Mouse (Mus musculus) limb, embryonic 14.5 days (tissue): Measurements from ENCODE around the gene Rxra. TPM values are rescaled to one million over a fixed set of nuclear protein-coding genes. Genes with fewer than 3 reads are reported as not detected.

Source experiments
- ATAC-seq: fragments of 200-750 bp; cut with Nextera tagmentation; 2 replicates; pipeline ENCODE4 v1.8.0; 2017; ENCODE audit warnings: low read depth, moderate number of reproducible peaks, moderate TSS enrichment; ENCODE audit not compliant: low FRiP score
- DNase-seq: peaks from one replicate; pipeline ENCODE4 v3.0.0-alpha.2; 2015; ENCODE audit warnings: low spot score
- H3K27ac ChIP-seq: fragments of 300-500 bp; sonication (generic); replicated peaks from 2 replicates; pipeline ENCODE4 v1.5.1; 2014; ENCODE audit warnings: low read depth, mild to moderate bottlenecking, low read length, moderate library complexity, mixed read lengths
- H3K27me3 ChIP-seq: fragments of 300-500 bp; sonication (generic); 2 replicates; pipeline ENCODE4 v1.6.1; 2014; ENCODE audit warnings: low read length, mixed read lengths; ENCODE audit not compliant: control insufficient read depth, insufficient read depth
- H3K36me3 ChIP-seq: fragments of 300-500 bp; sonication (generic); 2 replicates; pipeline ENCODE4 v1.6.1; 2014; ENCODE audit warnings: mild to moderate bottlenecking, low read length, moderate library complexity, mixed read lengths; ENCODE audit not compliant: control insufficient read depth, insufficient read depth
- H3K4me1 ChIP-seq: fragments of 300-500 bp; sonication (generic); 2 replicates; pipeline ENCODE4 v1.6.1; 2014; ENCODE audit warnings: antibody characterized with exemption, low read length, mixed read lengths; ENCODE audit not compliant: control insufficient read depth, insufficient read depth
- H3K4me2 ChIP-seq: fragments of 300-500 bp; sonication (generic); replicated peaks from 2 replicates; pipeline ENCODE4 v1.6.1; 2014; ENCODE audit warnings: low read depth, mild to moderate bottlenecking, low read length, moderate library complexity; ENCODE audit not compliant: severe bottlenecking
- H3K4me3 ChIP-seq: fragments of 300-500 bp; sonication (generic); replicated peaks from 2 replicates; pipeline ENCODE4 v1.5.1; 2014; ENCODE audit warnings: low read length
- H3K9ac ChIP-seq: fragments of 300-500 bp; sonication (generic); 2 replicates; pipeline ENCODE4 v1.6.1; 2014; ENCODE audit warnings: mild to moderate bottlenecking, low read depth, low read length, moderate library complexity; ENCODE audit not compliant: severe bottlenecking
- H3K9me3 ChIP-seq: fragments of 300-500 bp; sonication (generic); 2 replicates; pipeline ENCODE4 v1.6.1; 2016; ENCODE audit warnings: low read length; ENCODE audit not compliant: control insufficient read depth
- POLR2A ChIP-seq: fragments of 200-500 bp; IDR thresholded peaks from 2 replicates; pipeline ENCODE4 v1.8.0; 2012; ENCODE audit warnings: inconsistent platforms, mild to moderate bottlenecking, moderate library complexity, borderline replicate concordance; ENCODE audit not compliant: insufficient read depth, insufficient read length; ENCODE audit errors: extremely low read depth
- whole genome bisulfite sequencing: fragments of 180-500 bp; shearing (Covaris S2); extraction: QIAGEN DNeasy Blood & Tissue Kit; methylation state at CpG from one replicate; pipeline ENCODE4 v1.1.7; 2014; 5-methylcytosine and 5-hydroxymethylcytosine counted together
- polyA plus RNA-seq, 2 experiments: library from polyadenylated mRNA; depleted of rRNA in 1 of 2; stranded (reverse) in 1 of 2; unstranded in 1 of 2; fragments of >200 nt; fragmentation: Nextera tagmentation in 1 of 2; extraction: Ambion mirVana in 1 of 2; gene quantifications; 2 replicates each; pipeline versions ENCODE4 v1.2.1 to v1.2.3; 2012 to 2014

Rxra gene
- polyA plus RNA-seq, 2 experiments, result 13.8 to 56.8 TPM

- Histone ChIP-seq H3K27ac (no peak overlapping the region), H3K9ac (no peak overlapping the region), H3K36me3 (peaks cover 84% of the 10 kb centered on the region), H3K9me3 (no peaks in the 10 kb centered on the region), H3K4me1 (peaks cover 26% of the 10 kb centered on the region), H3K27me3 (no peaks in the 10 kb centered on the region), H3K4me2 (no peak overlapping the region), H3K4me3 (no peak overlapping the region)
- no peak for ATAC-seq
- TF ChIP-seq POLR2A, result no peak
- 95% methylated on average over 4 of the region's 4 CpGs for WGBS
- DNase-seq, result no peak
These were observed 75.6 kb downstream of the Rxra start for GRCm38 (mm10) chr2:27751803-27752202.

- H3K9ac ChIP-seq, result no peak overlapping the region
- ATAC-seq (no peak), DNase-seq (no peak)
- WGBS, result 96% methylated on average over 9 of the region's 9 CpGs
- peaks cover 40% of the 10 kb centered on the region for H3K4me1 ChIP-seq
- H3K4me2 ChIP-seq, result no peak overlapping the region
- no peak overlapping the region for H3K4me3 ChIP-seq
- H3K27me3 ChIP-seq, result no peaks in the 10 kb centered on the region
- no peak for TF ChIP-seq POLR2A
- no peak overlapping the region for H3K27ac ChIP-seq
- no peaks in the 10 kb centered on the region for H3K9me3 ChIP-seq
- H3K36me3 ChIP-seq, result peaks cover 79% of the 10 kb centered on the region
These were observed 77.9 kb downstream of the Rxra start for GRCm38 (mm10) chr2:27754094-27754493.

GRCm38 (mm10) chr2:27755986-27756641 lies 79.9 kb downstream of the Rxra start:
- WGBS, result 92% methylated on average over 13 of the region's 13 CpGs
- Histone ChIP-seq H3K4me2 (no peak overlapping the region), H3K36me3 (peaks cover 83% of the 10 kb centered on the region), H3K27ac (no peak overlapping the region), H3K4me3 (no peak overlapping the region), H3K9me3 (no peaks in the 10 kb centered on the region), H3K4me1 (peaks cover 37% of the 10 kb centered on the region), H3K27me3 (no peaks in the 10 kb centered on the region), H3K9ac (no peak overlapping the region)
- ATAC-seq (no peak), DNase-seq (no peak)
- no peak for TF ChIP-seq POLR2A

- H3K4me1 ChIP-seq, result peaks cover 48% of the 10 kb centered on the region
- H3K4me2 ChIP-seq, result peak overlapping the region; percentile 30; the same call in 1 of the 2 replicates
- H3K9ac ChIP-seq, result peak overlapping the region; percentile 25; the same call in 1 of the 2 replicates
- no peak for TF ChIP-seq POLR2A
- DNase-seq, result peak; percentile 96
- no peaks in the 10 kb centered on the region for H3K27me3 ChIP-seq
- peak; percentile 75 for ATAC-seq
- H3K9me3 ChIP-seq, result no peaks in the 10 kb centered on the region
- H3K27ac ChIP-seq, result peak overlapping the region; percentile 88
- H3K36me3 ChIP-seq, result peaks cover 74% of the 10 kb centered on the region
- H3K4me3 ChIP-seq, result no peak overlapping the region
- whole genome bisulfite sequencing, result 19% methylated on average over 20 of the region's 20 CpGs
These were observed 82.4 kb downstream of the Rxra start for GRCm38 (mm10) chr2:27758414-27759301.

GRCm38 (mm10) chr2:27759431-27759830 lies 83.2 kb downstream of the Rxra start:
- Histone ChIP-seq H3K36me3 (peaks cover 67% of the 10 kb centered on the region), H3K9ac (no peak overlapping the region), H3K4me1 (peaks cover 54% of the 10 kb centered on the region), H3K27me3 (no peaks in the 10 kb centered on the region), H3K4me2 (no peak overlapping the region), H3K27ac (peak overlapping the region; percentile 88), H3K9me3 (no peaks in the 10 kb centered on the region), H3K4me3 (no peak overlapping the region)
- DNase-seq, result no peak
- TF ChIP-seq POLR2A, result no peak
- 80% methylated on average over 14 of the region's 14 CpGs for WGBS
- no peak for ATAC-seq
